Mouse (Mus musculus) G1E (cell line): Measurements from ENCODE around the gene Rab27a.

ENCODE experiments used
- CTCF ChIP-seq: IDR thresholded peaks from 2 replicates; pipeline ENCODE4 v1.5.1; 2012; ENCODE audit warnings: low read depth, low read length, inconsistent platforms, mixed read lengths
- POLR2AphosphoS5 ChIP-seq: IDR thresholded peaks from 2 replicates; pipeline ENCODE4 v1.6.1; 2012; ENCODE audit warnings: low read depth, low read length, inconsistent platforms; ENCODE audit not compliant: insufficient replicate concordance

DNA sequence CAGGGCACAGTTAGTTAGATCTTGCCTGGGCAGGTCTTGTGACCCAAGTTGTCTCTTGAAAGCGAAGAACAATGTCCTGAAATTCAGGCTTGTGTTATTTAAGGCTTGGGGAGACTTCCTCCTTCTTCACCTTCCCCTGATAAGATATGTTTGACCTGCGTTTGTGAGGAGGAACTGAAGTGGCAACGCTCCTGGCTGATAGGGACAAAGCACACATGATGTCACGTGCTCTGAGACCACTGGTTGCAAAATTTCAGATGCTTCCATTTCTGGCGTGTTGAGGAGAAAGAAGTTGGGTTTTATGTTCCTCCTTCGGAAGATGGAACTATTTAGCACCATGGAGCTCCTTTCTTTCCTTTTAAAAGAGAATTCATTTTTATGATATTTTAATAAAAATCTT, 41.2 kb downstream of the Rab27a start:
- TF ChIP-seq CTCF (no peak), POLR2AphosphoS5 (no peak)
